Mouse (Mus musculus) brown adipose tissue, adult 24 weeks (tissue): ENCODE measurements around the gene Cntfr. TPM values are rescaled to one million over a fixed set of nuclear protein-coding genes. Genes with fewer than 3 reads are reported as not detected.

ENCODE experiments used
- H3K27ac ChIP-seq: fragments of 200-500 bp; replicated peaks from 2 replicates; pipeline ENCODE4 v1.5.1; 2012; ENCODE audit warnings: low read depth, mild to moderate bottlenecking, low read length
- H3K4me1 ChIP-seq: fragments of 200-500 bp; 2 replicates; pipeline ENCODE4 v1.6.1; 2012; ENCODE audit warnings: low read length, mixed read lengths; ENCODE audit not compliant: control insufficient read depth, insufficient read depth, insufficient read length
- H3K4me3 ChIP-seq: fragments of 200-500 bp; 2 replicates; pipeline ENCODE4 v1.5.1; 2012; ENCODE audit warnings: low read depth, mild to moderate bottlenecking, low read length, moderate library complexity; ENCODE audit not compliant: insufficient read depth
- polyA plus RNA-seq: library from polyadenylated mRNA; stranded (reverse); fragments of >200 nt; gene quantifications from 2 replicates; pipeline ENCODE4 v1.2.4, GENCODE M21; 2012; ENCODE audit not compliant: missing spikeins, insufficient read depth, insufficient read length

Cntfr gene
- polyA plus RNA-seq, 1 experiment: 8.4 TPM

- Histone ChIP-seq H3K4me3 (no peak overlapping the region), H3K27ac (no peak overlapping the region), H3K4me1 (no peaks in the 10 kb centered on the region)
Measured at GRCm38 (mm10) chr4:41609681-41610593, 87.0 kb downstream of the Cntfr start.

Other genes starting within 250 kb of the Cntfr start
- 0.55 TPM in 1 of 2 replicates, not detected in the other for gene Kif24, start 232.2 kb downstream of the Cntfr start, polyA plus RNA-seq
- 60.1 and 71.7 TPM in 2 replicates for gene Nudt2, start 231.9 kb downstream of the Cntfr start, polyA plus RNA-seq
- gene AI464131, start 194.0 kb downstream of the Cntfr start, polyA plus RNA-seq: 8.7 and 13.8 TPM in 2 replicates
- gene 1110017D15Rik, start 179.8 kb downstream of the Cntfr start, polyA plus RNA-seq: not detected in 2 replicates
- 6.8 and 7.8 TPM in 2 replicates for gene Fam219a, start 127.6 kb downstream of the Cntfr start, polyA plus RNA-seq
- gene Dnaic1, start 127.3 kb downstream of the Cntfr start, polyA plus RNA-seq: not detected in 2 replicates
- gene Enho, start 56.8 kb downstream of the Cntfr start, polyA plus RNA-seq: 1.8 TPM in 1 of 2 replicates, not detected in the other
- gene Il11ra1, start 2.9 kb upstream of the Cntfr start, polyA plus RNA-seq: 53.3 and 56.1 TPM in 2 replicates
- gene Rpp25l, start 16.4 kb upstream of the Cntfr start, polyA plus RNA-seq: 9.0 and 13.5 TPM in 2 replicates
- gene Dctn3, start 26.1 kb upstream of the Cntfr start, polyA plus RNA-seq: 111 and 118 TPM in 2 replicates
- gene Arid3c, start 34.1 kb upstream of the Cntfr start, polyA plus RNA-seq: not detected in 2 replicates
- gene Galt, start 58.1 kb upstream of the Cntfr start, polyA plus RNA-seq: 30.4 and 38.3 TPM in 2 replicates
- 44.1 and 48.4 TPM in 2 replicates for gene Sigmar1, start 59.1 kb upstream of the Cntfr start, polyA plus RNA-seq
- 39.4 and 50.0 TPM in 2 replicates for gene Ccl27a, start 77.2 kb upstream of the Cntfr start, polyA plus RNA-seq
- not detected in 2 replicates for gene Gm21541, start 206.5 kb upstream of the Cntfr start, polyA plus RNA-seq
- 1.4 TPM in 1 of 2 replicates, not detected in the other for gene Gm20878, start 244.5 kb upstream of the Cntfr start, polyA plus RNA-seq